Mouse (Mus musculus): ENCODE data around the gene Uhmk1.

DNA sequence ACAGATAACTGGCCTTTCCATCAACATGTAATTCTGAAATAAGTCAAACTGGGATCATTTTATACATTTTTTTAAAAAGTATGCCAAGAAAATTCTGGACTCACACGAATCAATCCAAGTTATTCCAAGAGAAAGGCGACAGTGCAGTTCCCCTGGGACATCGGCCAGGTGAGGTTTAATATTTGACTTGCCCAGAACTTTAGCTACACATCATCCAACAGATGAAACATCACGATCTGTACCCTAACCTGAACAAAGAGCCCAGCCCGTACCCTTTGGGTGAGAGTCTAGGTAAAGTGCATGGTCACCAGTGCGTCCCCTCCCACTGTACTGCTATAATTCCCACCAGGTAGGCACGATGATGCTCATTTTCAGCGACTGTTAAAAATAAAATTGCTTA, 19.0 kb downstream of the Uhmk1 start:
- TF ChIP-seq CTCF (IDR thresholded peaks at IDR 0.05; ENCODE audit: low read depth): no peak
- no peak for TF ChIP-seq EP300 (IDR thresholded peaks at IDR 0.05; ENCODE audit: low read depth)
